ENCODE assay signal across 14 mouse cellular contexts in genomic region chr12:100989780-100990288, GRCm38 (mm10). TPM values are rescaled to one million over a fixed set of nuclear protein-coding genes. Genes with fewer than 3 reads are reported as not detected.
DNase-seq lines count a peak whose midpoint lies in the region; ATAC-seq lines count a peak whose summit lies in the region.
"Had no signal": no experiment of that assay in that cellular context is flagged by ENCODE, and none has a peak within 500 bp of the region (broad histone marks: within the 10 kb centered on the region; RNA-seq: fewer than 3 reads in every experiment).

No protein-coding gene starts in this region.

- no peak overlapping the region for H3K4me3 ChIP-seq in liver, embryonic 16.5 days (ENCODE audit: low read depth, low read length)
- no peak overlapping the region for H3K4me3 ChIP-seq in forebrain, embryonic 12.5 days (replicated peaks)
- H3K4me3 ChIP-seq in hindbrain, embryonic 16.5 days (ENCODE audit: low read length) = no peak overlapping the region
- H3K4me3 ChIP-seq in midbrain, embryonic 16.5 days (ENCODE audit: low read depth, low read length) = no peak overlapping the region

- no peaks in the 10 kb centered on the region for H3K27me3 ChIP-seq in liver, embryonic 16.5 days (ENCODE audit: control insufficient read depth, insufficient read depth, low read depth, low read length)
- no peaks in the 10 kb centered on the region for H3K27me3 ChIP-seq in forebrain, embryonic 12.5 days
- no peaks in the 10 kb centered on the region for H3K27me3 ChIP-seq in hindbrain, embryonic 16.5 days (replicated peaks; ENCODE audit: control insufficient read depth, insufficient read depth, low read length)
- H3K27me3 ChIP-seq in midbrain, embryonic 16.5 days (ENCODE audit: control insufficient read depth, insufficient read depth, low read depth, low read length) = no peaks in the 10 kb centered on the region

- 62% methylated on average over 4 of the region's 4 CpGs for WGBS in liver, embryonic 16.5 days (ENCODE audit: insufficient replicate concordance)
- 53% methylated on average over 4 of the region's 4 CpGs for whole genome bisulfite sequencing in forebrain, embryonic 12.5 days
- WGBS in hindbrain, embryonic 16.5 days = 50% methylated on average over 4 of the region's 4 CpGs
- WGBS in midbrain, embryonic 16.5 days = 51% methylated on average over 4 of the region's 4 CpGs

- H3K4me1 ChIP-seq in liver, embryonic 16.5 days (ENCODE audit: control insufficient read depth, low read depth, low read length) = peaks cover 3% of the 10 kb centered on the region
- peaks cover 53% of the 10 kb centered on the region for H3K4me1 ChIP-seq in forebrain, embryonic 12.5 days
- peaks cover 24% of the 10 kb centered on the region for H3K4me1 ChIP-seq in hindbrain, embryonic 16.5 days (ENCODE audit: control insufficient read depth, insufficient read depth, low read depth, low read length)
- peaks cover 33% of the 10 kb centered on the region for H3K4me1 ChIP-seq in midbrain, embryonic 16.5 days (ENCODE audit: control insufficient read depth, insufficient read depth, low read length)

- no peak overlapping the region for H3K4me2 ChIP-seq in liver, embryonic 16.5 days (ENCODE audit: low read depth, low read length)
- H3K4me2 ChIP-seq in forebrain, embryonic 12.5 days = peak overlapping the region; percentile 10; the same call in 1 of the 2 replicates
- no peak overlapping the region for H3K4me2 ChIP-seq in hindbrain, embryonic 16.5 days (ENCODE audit: low read length)
- H3K4me2 ChIP-seq in midbrain, embryonic 16.5 days (ENCODE audit: low read length) = no peak overlapping the region
- H3K4me2 ChIP-seq: heart, embryonic 11.5 days; lung, embryonic 14.5 days had no signal

- H3K27ac ChIP-seq in liver, embryonic 16.5 days (ENCODE audit: low read length) = no peak overlapping the region
- H3K27ac ChIP-seq in forebrain, embryonic 12.5 days = peak overlapping the region; percentile 81
- H3K27ac ChIP-seq in hindbrain, embryonic 16.5 days (ENCODE audit: low read depth, low read length) = peak overlapping the region; percentile 23; the same call in 1 of the 2 replicates
- 0 out of 2 replicates have a peak overlapping the region, but pooled peaks have one; percentile 14 for H3K27ac ChIP-seq in midbrain, embryonic 16.5 days (ENCODE audit: low read length)

- no peaks in the 10 kb centered on the region for H3K9me3 ChIP-seq in liver, embryonic 16.5 days (replicated peaks; ENCODE audit: control insufficient read depth, low read length)
- H3K9me3 ChIP-seq in forebrain, embryonic 12.5 days = no peaks in the 10 kb centered on the region
- no peaks in the 10 kb centered on the region for H3K9me3 ChIP-seq in hindbrain, embryonic 16.5 days (ENCODE audit: control insufficient read depth, low read length)
- no peaks in the 10 kb centered on the region for H3K9me3 ChIP-seq in midbrain, embryonic 16.5 days (replicated peaks; ENCODE audit: control insufficient read depth, low read length, poor library complexity, severe bottlenecking)

- no peaks in the 10 kb centered on the region for H3K36me3 ChIP-seq in liver, embryonic 16.5 days (ENCODE audit: control insufficient read depth, insufficient read depth)
- no peaks in the 10 kb centered on the region; the same call in 1 of the 2 replicates for H3K36me3 ChIP-seq in forebrain, embryonic 12.5 days (replicated peaks)
- no peaks in the 10 kb centered on the region for H3K36me3 ChIP-seq in hindbrain, embryonic 16.5 days (ENCODE audit: control insufficient read depth, insufficient read depth, low read length)
- H3K36me3 ChIP-seq in midbrain, embryonic 16.5 days (ENCODE audit: control insufficient read depth, insufficient read depth, low read length) = no peaks in the 10 kb centered on the region

- peak; percentile 38; the same call in 1 of the 2 replicates for ATAC-seq in liver, embryonic 16.5 days (ENCODE audit: low read depth)
- no peak; the same call in 1 of the 2 replicates for ATAC-seq in forebrain, embryonic 12.5 days (ENCODE audit: low FRiP score)
- no peak for ATAC-seq in hindbrain, embryonic 16.5 days
- ATAC-seq in midbrain, embryonic 16.5 days = no peak
- ATAC-seq: CD4-positive, CD25-positive, alpha-beta regulatory T cell, adult 4 months; intestine, embryonic 16.5 days had no signal

- intact Hi-C loops in left cerebral cortex, postnatal 14 days (cut with DNase I) = loop anchor here (2.0 kb wide), 1 partner anchor 39 kb away; the partner anchor contains the start of gene Ccdc88c

- no peak overlapping the region for H3K9ac ChIP-seq in liver, embryonic 16.5 days (ENCODE audit: low read depth, low read length)
- no peak overlapping the region for H3K9ac ChIP-seq in forebrain, embryonic 12.5 days
- no peak overlapping the region for H3K9ac ChIP-seq in hindbrain, embryonic 16.5 days (ENCODE audit: low read depth, low read length)
- H3K9ac ChIP-seq in midbrain, embryonic 16.5 days (ENCODE audit: low read depth, low read length) = no peak overlapping the region
- H3K9ac ChIP-seq: lung, embryonic 14.5 days had no signal

- no peak for DNase-seq in liver
- DNase-seq in cerebellum, adult 11-12 months = no peak
- no peak for DNase-seq in left cerebral cortex, postnatal 14 days (ENCODE audit: low spot score in 2 of 2)
- no peak for DNase-seq in spleen, postnatal 10 days (ENCODE audit: low spot score in 2 of 2)
- DNase-seq: cerebellum, postnatal 25 days; lung, embryonic 14.5 days; right cerebral cortex, postnatal 4 days had no signal

RNA-seq across cellular contexts. Expression of gene Ccdc88c, which starts 39.0 kb away (rescaled TPM):
- 5.9 and 6.1 TPM in 2 replicates for polyA plus RNA-seq in liver, embryonic 16.5 days (2015; fragmentation: Nextera tagmentation; extraction: Ambion mirVana)
- 28.8 and 30.4 TPM in 2 replicates for polyA plus RNA-seq in forebrain, embryonic 12.5 days (2016; fragmentation: Nextera tagmentation; extraction: Ambion mirVana)
- polyA plus RNA-seq in hindbrain, embryonic 16.5 days (2015; fragmentation: Nextera tagmentation; extraction: Ambion mirVana) = 9.0 and 10.9 TPM in 2 replicates
- 12.0 and 12.5 TPM in 2 replicates for polyA plus RNA-seq in midbrain, embryonic 16.5 days (2015; fragmentation: Nextera tagmentation; extraction: Ambion mirVana)
- total RNA-seq in left cerebral cortex, postnatal 14 days (2021) = 10 to 100 TPM; 21.6 to 22.4 TPM
